Mouse (Mus musculus): Measurements from ENCODE around the gene Fyb2.

Fyb2 gene

DNA sequence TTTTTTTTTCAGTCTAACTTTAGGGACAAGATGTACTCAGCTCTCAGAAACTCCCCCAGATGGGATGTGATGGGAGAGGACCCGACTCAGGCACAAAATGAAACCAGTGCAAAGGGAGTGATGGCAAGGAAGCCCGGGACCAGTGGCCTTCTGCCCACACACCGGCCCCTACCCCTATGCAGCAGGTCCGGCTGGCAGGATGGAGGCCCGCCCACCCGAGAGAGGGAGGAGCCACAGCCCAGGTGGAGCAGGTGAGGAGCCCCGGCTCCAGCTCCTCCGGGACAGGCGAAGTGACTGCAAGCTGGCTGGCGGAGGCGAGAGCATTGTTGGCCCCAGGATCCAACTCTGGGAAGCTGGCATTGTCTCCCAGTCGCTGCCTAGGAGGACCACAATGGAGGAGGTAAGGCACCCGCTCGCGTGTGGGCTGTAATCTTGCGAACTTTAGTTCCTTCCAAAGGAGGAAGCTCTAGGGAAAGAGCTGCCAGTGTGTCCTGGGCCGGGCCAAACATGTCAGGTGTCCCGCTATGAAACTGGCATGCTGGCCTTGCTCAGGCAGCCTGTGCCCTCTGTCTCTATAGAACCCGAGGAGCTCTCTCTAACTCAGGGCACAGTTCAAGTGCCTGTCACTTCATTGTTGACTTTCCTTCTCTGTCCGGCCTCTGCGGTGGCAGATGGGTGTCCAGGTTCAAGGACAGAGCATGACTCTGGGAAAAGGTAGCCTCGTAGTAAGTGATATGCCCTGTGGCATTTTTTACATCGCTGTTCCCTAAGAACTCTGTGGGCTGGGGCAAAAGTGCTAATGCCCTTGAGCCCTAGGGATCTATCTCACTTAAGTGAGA is at the start of gene Fyb2:
TSS of gene Fyb2 (plus strand) at position 166 of the 839 bp plus-strand sequence.
- DNase-seq (ENCODE audit: low read depth, low spot score), result no peak

DNA sequence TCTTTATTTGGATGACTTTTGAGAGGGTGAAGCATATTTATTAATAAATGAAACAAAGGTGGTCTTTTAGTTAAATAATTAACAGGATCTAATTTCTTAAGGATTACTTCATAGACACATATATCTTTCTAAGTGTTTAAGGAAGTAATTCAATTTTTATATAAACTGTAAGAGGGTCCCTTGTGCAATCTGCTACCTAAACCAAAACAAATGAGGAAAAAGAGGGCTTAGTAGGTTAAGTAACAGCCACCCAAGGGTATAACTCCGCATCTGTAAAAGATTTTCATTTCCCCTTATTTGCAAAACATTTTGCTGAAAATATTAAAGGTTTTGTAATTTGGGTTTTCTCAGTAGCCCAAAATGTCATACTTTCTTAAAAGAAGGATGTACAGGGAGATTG is 48.9 kb upstream of the Fyb2 start:
- DNase-seq (ENCODE audit: low read depth, low spot score), result no peak

DNA sequence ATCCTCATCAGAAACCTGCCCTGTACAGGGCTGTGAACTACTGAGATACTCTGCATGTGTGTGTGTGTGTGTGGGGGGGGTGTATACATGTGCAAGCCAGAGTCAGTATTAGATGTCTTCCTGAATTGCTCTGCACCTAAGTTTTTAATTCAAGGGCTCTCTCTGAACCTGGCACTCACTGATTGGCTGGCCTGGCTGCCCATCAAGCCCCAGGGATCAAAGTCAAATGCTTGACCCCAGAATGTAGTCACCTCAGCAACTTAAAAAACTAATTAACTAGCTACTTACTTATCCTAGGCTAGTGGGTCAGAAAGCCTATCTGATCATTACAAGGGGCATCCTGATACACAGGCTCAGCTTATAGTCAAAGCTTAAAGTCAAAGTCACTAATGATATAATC is 43.7 kb upstream of the Fyb2 start:
- no peak for DNase-seq (ENCODE audit: low read depth, low spot score)

DNA sequence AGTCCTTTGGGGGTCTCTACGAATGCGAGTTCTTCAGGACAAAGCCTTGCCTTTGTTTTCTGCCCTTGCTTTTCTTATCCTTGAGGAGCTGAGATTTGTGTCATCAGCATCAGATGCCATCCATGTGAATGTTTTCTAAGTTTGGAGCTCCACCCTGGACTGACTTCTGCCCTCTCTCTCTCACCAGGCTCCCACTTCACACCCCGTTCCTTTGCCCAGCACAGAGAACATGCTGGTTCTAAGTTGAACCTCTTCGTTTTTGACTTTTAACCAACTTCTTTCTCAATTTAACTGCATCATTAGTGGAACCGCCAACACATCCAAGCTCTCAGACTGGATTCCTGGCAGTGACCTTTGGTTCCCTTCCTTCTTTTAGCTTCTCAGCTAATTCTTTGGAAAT is 43.1 kb upstream of the Fyb2 start:
- DNase-seq (ENCODE audit: low read depth, low spot score), result no peak

DNA sequence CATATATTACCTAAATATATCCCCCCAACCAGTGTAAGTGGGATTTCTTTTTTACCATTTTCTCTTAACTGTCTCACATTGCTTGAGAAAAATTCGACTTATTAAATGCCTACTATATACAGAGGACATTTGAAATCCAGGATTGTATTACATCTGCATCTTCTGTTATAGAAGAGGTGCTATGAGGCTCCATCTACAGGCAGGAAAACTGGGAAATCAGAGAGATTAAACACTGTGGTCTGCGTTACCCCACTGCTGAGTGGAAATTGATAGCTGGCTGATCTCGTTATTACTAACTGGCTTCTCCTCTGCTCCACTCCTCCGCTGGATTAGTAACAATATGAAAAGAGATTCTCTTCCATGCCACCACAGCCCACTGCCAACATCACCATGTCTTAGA is 37.4 kb upstream of the Fyb2 start:
- no peak for DNase-seq (ENCODE audit: low read depth, low spot score)

DNA sequence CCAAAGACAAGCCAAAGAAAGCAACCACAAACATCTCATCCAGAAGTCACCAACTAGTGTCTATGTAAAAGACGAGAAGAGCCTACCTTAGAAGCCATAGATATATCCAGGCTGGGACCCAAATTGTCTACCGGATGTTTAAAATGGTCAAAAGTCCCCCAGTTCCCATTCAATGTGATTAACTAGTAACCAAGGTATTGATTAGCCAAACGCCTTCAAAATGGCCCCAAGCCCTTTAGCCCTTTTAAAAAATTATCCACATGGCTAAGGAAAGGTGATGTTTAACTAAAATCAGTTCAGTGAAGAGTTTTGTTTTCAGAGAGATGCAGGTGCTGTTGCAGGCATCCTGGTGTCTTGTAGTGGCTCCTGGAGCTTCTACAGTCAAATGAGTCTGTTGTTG is 36.9 kb upstream of the Fyb2 start, which contains the start of gene C8a:
TSS of gene C8a (minus strand) at position 76 of the 400 bp plus-strand sequence.
- no peak for DNase-seq (ENCODE audit: low read depth, low spot score)

DNA sequence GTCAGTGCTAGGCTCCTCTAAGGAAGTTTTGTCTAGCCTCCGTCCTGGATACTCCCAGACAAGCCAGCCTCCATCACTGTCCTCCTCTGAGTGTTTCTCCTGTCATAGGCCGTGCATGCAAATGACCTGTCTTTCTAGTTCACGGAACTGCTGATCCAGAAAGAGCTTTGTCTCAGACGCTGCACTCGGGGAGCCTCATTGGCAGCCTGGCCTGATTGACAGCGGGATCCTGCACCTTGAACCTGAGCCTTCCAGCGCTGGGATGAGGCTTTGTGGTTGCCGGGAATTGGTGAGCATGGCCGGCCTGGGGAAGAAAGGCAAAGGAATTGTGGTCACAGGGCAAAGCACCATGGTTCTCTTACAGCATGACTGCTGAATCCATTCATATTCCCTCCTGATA is 25.8 kb upstream of the Fyb2 start:
- DNase-seq (ENCODE audit: low read depth, low spot score), result no peak

DNA sequence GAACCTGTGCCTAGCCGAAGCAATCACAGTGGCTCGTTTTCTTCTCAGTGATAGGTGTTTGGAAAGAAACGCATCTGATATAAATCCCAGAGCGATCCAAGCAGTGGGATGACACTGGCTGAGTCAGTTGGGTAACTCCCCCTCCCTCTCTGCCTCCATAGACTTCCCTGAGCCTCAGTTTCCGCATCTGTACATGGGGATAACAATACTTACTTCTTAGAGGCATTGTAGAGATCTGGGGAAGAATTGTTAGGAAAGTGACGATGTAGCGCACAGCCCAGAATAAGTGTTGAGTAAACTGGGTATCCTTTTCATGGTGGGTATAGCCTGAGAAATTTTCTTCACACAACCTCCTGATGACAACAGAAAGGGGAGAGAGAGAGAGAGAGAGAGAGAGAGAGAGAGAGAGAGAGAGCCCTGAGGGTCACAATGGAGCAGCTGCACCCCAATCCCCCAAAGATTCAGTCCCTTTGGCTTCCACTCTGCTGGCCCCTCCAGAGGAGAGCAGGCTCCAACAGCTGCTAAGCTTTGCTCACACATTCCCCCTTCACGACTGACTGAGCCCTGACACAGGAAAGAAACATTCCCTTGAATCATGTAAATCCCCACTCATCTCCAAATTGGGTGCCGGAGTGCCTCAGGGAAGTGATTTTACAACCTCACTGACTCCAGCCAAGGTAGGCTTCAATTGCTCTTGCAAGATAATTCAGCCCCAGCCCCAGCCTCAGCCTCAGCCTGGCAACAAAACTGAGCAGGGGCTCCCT is 24.6 kb upstream of the Fyb2 start:
- DNase-seq (ENCODE audit: low read depth, low spot score), result no peak

DNA sequence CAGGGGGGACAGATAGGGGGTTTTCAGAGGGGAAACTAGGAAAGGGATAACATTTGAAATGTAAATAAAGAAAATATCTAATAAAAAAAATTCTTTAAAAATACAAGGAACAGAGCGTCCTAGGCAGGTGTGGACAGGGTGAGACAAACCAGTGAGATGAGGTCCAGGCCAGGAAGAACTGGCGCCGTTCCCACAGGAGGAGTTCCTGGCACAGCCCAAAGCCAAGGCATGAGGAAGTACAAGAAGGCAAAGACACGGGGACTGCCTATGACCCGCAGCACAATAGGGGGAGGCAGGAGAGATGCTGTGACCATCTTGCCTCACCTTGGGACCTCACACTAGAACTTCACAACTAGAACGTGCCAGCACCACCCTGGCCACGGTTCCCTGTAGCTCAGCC is 21.5 kb upstream of the Fyb2 start:
- DNase-seq (ENCODE audit: low read depth, low spot score), result no peak

DNA sequence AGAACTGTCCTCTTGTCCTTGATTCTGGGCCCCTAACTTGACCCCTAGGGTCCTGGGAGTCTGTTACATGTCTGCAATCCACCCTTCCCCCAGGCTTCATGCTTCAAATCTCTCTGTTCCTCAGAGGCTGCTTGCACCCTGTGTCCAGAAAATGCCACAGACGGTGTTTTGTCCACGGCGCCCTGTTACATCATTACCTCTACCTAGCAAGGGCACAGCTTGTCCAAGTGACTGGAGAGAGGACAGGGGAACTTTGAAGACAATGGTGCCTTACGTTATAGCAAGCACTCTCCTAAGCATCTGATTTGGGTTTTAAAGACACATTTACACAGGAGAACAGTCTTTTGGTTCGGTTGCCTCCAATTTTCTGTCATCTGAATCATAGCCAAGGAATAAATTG is 19.7 kb upstream of the Fyb2 start:
- no peak for DNase-seq (ENCODE audit: low read depth, low spot score)

DNA sequence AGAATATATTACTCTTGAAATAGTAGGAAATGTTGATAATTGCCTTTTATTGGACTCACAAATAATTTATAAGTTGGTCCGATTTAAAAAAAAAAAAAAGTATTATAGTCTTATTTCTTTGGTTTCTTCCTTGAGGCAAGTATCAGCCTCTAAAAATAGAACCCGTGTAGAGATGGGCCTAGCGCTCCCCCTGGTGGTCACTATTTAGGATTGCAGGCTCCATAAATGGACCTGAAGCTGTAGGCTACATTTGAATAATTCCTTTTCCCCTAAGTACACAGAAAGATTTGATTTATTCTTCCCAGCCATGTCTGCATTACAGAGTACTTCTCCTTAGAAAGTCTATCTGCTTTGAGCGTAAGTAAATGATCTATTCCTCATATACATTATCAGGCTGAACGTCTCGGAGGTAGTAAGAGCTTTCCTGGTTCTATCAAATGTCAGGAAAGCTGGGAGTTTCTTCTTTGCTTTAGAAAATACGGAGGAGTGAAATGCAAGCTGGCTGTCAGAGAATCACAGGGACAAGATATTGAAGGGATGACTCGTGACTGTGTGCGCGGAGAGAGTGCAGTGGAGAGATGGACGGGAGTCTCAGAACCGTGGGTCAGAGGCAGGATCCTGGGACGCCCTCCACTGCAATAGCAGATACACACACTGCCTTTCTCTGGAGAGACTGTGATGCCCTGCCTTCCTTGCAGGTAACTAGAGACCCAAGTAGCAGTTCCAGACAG is 19.1 kb upstream of the Fyb2 start:
- DNase-seq (ENCODE audit: low read depth, low spot score), result peak; percentile 66

DNA sequence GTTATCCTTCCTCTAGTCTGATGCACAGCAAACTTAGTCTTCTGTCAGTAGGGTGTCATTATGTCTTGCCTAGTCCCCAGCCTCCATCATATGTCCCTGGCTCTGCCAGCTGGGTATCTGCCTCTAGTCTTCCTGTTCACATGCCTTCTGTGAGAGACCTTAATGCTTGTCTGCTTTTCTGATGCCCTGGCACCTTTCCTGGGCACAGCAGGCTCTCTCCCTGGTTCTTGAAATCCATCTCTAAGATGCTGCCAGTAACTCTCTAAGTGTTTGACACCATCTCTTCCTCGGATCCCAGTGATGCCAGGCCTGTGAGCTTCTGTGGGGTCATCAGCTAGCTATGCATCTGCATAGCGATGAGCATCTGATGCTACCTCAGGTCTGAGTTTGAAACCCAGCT is 10.4 kb upstream of the Fyb2 start:
- no peak for DNase-seq (ENCODE audit: low read depth, low spot score)

DNA sequence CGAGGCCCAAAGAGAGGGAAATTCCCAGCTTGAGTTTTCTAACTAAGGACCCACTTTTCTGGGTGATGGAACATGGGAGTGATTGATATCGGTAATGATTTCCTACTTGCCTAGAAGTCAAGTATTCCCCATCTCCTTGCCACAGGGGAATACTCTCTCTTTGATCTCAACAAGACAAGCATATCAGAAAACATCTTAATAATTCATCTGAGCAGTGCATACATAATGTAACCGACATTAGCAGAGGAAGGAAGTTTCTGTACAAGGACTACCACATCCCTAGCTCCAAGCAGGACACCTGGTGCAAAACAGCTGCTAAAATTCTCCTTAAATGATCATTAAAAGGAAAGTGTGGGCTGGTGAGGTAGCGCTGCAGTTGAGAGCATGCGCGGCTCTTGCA is 8.2 kb upstream of the Fyb2 start:
- DNase-seq (ENCODE audit: low read depth, low spot score), result no peak

DNA sequence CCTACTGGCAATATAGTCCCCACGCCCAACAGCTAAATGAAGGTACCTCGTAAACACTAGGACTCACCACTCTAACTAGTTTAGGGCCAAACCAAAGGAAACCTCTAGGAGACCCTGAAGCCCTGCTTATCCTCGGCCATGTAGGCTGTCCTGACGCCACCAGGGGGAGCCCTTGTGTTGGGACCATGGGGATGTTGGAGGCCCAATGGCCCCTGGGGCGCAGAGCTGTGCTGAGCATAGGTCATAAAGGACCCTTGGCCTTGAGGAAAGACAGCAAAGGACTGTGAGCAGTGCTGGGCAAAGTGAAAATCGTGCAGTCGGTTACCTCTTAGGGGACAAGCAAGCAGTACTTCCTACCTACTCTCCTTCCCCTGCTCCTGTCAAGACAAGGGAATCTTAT is 1.6 kb upstream of the Fyb2 start:
- peak; percentile 56 for DNase-seq (ENCODE audit: low read depth, low spot score)

DNA sequence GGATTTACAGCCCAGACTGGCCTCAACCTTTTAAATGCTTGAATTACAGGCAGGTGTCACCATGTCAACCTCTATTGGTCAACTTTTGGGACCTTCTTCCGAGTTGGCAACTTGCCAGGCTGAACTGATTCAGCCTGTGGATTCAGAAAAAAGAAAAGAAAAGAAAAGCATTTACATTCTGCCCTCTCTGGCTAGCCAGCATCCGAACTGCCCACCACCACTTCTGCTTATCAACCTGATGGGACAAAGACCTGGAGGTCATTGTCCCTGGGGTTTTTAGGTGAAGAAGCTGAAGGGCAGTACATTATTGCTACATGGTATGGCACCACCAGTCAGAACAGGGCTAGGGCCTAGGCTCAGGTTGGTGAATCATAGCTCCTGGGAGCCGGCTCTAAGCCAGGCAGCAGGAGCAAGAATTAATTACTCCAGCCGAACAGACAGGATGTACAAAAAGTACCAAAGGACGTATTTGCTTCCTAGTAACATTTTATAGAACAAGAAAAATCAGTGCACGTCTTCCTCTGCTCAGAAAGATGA is 1.5 kb downstream of the Fyb2 start:
- DNase-seq (ENCODE audit: low read depth, low spot score), result no peak

DNA sequence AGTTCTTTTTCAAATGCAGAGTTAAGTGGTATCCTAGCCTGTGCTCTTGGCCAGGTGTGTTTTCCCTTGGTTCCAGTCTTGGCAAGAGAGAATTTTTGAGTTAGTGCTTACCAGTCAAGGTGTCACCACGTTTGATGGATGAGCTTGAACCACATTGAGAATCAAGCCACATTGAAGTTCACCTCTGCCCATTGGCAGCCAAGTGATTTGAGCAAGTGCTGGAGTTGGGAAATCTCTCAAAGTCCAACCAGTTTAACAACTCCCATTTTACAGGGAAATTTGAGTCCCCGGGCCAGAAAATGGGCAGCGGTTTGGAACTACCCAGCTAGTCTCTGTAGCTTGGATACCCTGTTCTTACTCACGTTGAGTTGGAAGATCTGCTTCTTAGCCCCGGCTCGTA is 4.8 kb downstream of the Fyb2 start:
- DNase-seq (ENCODE audit: low read depth, low spot score), result no peak

DNA sequence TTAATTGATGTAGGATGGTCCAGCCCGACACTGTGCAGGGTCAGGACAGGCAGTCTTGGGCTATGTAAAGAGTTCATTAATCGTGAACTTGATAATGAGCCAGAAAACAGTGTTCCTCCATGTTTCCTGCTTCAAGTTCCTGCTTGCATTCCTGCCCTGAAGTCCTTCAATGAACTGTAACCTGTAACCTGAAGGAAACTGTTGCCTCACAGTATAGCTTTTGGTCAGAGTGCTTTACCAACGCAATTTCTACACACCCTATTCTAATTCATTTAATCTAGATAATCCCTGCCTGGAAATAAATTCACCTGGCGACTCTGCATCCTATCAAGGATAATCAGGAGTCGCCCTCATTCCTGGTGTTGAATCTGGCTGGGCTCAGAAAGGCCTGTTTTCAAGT is 12.1 kb downstream of the Fyb2 start:
- DNase-seq (ENCODE audit: low read depth, low spot score), result no peak

DNA sequence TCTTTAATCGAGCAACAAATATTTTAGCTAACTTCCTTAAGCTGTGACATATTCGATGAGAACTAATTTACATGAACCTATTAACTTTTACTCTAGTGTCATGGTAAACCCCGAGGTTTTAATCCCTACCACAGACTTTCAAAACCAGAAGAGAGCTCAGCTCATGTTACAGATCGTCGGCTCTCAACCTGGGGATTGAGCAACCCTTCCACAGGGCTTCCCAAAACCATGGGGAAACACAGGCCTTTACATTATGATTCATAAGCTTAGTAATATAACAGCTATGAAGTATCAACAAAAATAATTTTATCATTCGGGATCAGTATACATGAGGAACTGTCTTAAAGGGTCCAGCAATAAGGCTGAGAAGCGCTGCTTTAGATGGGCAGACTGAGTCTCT is 15.9 kb downstream of the Fyb2 start:
- no peak for DNase-seq (ENCODE audit: low read depth, low spot score)

DNA sequence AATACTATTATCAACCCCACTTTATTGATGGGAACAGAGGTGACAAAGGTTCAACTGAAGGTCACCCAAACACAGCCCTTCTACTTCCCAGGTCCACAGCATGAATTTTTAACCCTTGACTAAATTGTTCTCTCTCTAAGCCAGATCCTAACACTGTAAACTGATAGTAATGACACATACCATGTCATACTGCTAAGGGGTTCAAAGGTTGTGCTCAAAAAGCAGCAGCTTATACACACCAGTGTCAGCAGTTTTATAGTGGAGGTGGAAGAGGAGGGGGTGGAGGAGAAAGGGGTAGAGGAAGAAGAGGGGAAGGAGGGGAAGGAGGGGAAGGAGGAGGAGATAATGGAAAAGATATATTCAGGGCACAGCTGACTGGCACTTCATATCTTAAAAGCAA is 20.4 kb downstream of the Fyb2 start:
- no peak for DNase-seq (ENCODE audit: low read depth, low spot score)

DNA sequence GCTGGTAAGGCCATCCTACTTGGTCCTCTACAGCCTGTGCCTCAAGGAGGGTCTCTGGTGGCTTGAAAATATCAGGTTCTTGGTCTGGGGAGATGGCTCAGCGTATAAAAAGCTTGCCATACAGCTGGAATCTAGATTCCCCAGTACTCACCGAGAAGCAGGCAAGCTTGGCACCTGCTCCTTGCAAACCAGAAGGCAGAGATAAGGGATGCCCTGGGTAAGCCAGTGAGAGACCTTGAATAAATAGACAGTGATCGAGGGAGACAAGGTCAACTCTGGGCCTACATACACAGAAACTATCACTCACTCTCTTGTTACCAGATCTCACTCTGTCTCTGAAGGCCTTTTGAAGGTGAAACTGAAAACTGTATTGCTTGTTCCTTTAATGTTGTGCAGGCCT is 21.7 kb downstream of the Fyb2 start:
- DNase-seq (ENCODE audit: low read depth, low spot score), result no peak

DNA sequence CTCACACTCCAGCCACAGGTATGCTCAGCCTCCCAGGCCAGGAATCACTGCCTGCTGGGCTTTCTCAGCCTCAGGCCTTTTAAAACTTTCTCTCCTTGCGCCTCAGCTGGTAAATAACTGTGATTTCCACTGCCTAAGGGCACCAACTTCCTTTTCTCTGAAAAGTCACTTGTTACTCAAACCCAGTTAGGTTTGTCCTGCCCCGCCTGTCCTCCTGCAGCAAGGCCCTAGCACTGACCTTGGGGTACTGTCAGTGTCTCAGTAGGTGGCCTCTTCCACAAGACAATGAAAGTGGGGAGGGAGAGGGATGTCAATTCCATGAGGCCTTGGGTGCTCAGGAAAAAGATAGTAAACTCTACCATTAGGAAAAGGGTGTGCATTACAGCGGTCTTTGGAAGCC is 22.2 kb downstream of the Fyb2 start:
- DNase-seq (ENCODE audit: low read depth, low spot score), result no peak

DNA sequence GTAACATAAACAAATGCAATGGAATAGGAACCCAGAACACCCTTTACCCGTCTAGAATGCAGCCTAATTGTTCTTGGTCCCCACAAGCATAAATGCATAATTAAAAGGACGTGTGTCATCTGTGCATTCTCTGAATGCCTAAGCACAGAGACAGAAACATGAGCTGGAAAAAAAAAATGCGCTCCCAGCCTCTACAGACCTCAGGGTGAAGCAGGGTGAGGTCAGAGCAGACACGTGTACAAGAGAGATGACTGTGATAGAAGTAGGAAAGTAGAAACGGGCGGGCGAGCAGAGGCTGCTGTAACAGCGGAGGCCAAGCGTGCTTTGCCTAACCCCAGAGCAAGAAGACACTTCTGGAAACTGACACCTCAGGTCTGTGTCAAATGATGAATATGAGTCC is 22.8 kb downstream of the Fyb2 start:
- peak; percentile 2 for DNase-seq (ENCODE audit: low read depth, low spot score)
